Mouse (Mus musculus): ENCODE measurements around the gene Bend3. TPM values are rescaled to one million over a fixed set of nuclear protein-coding genes. Genes with fewer than 3 reads are reported as not detected.
A peak's percentile ranks its signal among the peaks of the same experiment; 100 is the strongest.

Gene Bend3
- total RNA-seq, 2 experiments from 2014 or later: 0.85 to 2.3 TPM

GRCm38 (mm10) chr10:43479436-43480157, 966 bp downstream of the Bend3 start:
- peak; percentile 96 for ATAC-seq (replicated peaks; ENCODE audit: low FRiP score, poor library complexity, severe bottlenecking)

DNA sequence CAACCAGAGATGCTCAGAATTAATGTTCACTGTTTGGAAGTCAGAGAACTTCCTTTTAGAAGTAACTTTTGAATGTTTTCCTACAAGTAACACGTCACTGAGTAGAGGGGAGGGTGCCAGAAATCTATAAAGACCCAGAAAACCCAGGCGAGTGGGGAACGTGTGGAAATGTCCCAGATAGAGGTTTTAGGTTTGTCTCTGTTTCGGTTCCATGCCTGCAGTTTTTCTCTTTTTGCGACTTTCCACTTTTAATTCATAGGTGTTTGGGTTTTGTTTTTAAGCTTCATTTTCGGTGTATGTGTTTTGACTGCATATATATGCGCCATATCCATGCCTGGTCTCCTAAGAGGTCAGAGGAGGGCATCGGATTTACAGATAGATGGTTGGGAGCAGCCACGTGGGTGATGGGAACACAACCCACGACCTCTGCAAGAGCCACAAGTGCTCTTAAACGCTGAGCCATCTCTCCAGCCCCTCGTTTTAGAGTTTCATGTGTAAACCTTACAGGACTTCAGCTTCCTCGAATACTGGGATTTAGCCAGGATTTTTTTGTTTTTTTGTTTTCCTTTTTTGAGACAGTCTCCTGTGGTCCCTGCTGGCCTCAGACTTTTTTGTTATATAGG, 1.7 kb downstream of the Bend3 start:
- ATAC-seq (replicated peaks; ENCODE audit: low FRiP score, poor library complexity, severe bottlenecking): no peak

DNA sequence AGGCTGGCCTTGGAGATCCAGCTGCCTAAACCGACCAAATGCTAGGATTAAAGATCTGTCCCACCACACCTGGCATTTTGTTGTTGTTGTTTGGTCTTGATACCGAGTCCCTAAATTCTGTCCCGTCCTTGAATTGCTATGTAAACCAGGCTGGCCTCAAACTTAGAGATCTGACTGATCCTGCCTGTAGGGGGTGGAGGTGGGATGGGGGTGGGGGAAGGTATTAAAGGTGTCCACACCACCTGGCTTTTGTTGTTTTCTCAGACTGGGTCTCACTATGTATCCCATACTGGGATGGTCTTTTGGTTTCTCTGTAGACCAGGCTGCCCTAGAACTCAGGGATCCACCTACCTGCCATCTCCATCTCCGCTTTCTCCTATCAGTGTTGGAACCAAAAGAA, 2.5 kb downstream of the Bend3 start:
- no peak for ATAC-seq (replicated peaks; ENCODE audit: low FRiP score, poor library complexity, severe bottlenecking)

GRCm38 (mm10) chr10:43482021-43482420, 3.4 kb downstream of the Bend3 start:
- no peak for ATAC-seq (replicated peaks; ENCODE audit: low FRiP score, poor library complexity, severe bottlenecking)

DNA sequence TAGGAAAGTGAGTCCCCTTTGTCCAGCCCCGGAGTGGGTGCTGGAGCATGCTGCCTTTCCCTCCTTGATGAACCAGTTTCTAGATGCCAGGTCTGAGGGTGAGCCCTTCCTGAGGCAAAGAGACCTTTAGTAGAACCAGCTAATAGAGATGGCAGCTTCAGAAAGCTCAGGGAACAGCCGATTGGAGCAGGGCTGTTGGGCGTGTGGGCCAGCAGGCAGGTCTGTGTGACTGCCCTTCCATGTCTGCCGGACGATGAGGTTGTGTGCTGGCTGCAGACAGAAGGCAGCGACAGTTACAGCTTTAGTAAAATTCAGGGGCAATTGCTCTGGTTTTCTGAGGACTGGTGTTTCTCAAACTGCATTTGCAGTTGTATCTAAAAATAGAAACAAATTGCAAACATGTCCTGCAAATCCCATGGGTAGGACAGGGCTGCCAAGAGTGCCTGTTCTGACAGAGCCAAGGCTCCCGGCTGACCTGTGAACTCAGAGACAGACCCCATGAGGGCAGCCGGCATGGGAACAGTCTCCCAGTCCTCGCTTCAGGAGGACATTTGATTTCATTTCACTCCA, 4.9 kb downstream of the Bend3 start:
- ATAC-seq (replicated peaks; ENCODE audit: low FRiP score, poor library complexity, severe bottlenecking): no peak

DNA sequence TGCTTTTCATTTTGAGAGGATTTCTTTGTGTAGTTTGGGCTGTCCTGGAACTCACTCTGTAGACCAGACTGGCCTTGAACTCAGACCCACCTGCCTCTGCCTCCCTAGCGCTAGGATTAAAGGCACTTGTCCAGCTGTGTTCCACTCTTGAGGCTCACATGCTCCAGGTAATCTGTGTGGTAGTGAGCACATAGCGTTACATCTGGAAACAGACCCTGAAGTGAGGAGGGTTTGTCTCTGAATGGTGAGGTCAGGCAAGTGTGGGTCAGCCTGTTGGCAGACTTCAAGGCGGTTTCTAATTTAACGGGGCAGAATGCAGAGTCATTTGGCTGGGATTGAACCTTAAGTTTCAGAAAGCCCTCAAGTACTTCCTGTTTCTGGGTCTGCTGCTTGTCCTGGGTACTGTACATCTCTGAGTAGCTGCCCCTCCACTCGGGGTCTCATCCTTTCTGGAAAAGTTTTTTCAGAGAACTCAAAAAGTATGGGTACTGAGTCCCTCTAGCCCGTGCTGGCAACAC, 7.2 kb downstream of the Bend3 start:
- ATAC-seq (replicated peaks; ENCODE audit: low FRiP score, poor library complexity, severe bottlenecking): no peak

DNA sequence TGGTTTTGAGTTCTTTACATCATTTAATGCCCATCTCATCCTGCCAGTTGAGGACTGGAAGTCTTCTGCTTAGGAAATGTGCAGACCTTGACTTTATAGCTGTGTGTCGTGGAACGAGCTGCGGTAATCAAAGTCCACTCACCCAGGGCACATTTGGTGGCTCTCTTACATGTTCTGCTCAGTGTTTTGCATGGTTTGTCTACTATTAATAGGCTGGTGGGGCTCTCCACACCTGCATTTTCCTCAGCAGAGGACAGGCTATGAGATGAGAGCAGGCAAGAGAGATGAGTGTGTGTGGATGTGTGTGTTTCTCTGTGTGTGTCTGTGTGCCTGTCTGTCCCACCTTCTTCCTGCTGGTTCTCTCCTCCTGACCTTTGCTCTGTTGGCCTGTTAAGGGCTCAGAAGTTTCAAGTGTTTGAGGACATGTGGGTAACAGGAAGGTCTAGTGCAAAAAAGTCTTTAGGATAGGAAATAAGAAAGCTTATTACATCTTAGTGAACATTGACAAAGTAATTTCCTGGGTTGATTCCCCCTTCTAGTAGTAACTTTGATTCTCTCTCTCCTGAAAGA, 8.9 kb downstream of the Bend3 start:
- no peak for ATAC-seq (replicated peaks; ENCODE audit: low FRiP score, poor library complexity, severe bottlenecking)

- no peak for ATAC-seq (replicated peaks; ENCODE audit: low FRiP score, poor library complexity, severe bottlenecking)
Measured at GRCm38 (mm10) chr10:43488258-43488657, 9.6 kb downstream of the Bend3 start.

GRCm38 (mm10) chr10:43489139-43489538, 10.5 kb downstream of the Bend3 start:
- no peak for ATAC-seq (replicated peaks; ENCODE audit: low FRiP score, poor library complexity, severe bottlenecking)

DNA sequence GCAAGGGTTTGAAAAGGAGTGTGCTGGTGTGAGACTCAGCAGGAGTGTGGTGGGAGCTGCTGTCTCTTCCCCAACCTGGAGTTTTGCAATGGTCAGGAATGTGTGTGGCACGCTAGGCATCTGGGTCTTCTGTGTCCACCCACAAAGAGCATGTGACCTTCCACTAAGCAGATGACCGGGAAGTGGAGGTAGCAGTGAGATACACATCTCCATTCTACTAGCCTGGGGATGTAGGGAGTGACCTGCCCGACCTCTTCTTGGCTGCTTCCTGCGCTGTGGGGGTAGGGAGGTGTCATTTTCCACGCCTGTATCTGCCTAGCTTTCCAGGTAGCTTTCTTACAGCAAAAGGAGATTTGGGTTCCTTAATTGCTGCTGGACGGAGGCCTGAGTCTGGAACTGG, 10.9 kb downstream of the Bend3 start:
- ATAC-seq (replicated peaks; ENCODE audit: low FRiP score, poor library complexity, severe bottlenecking): no peak

- no peak for ATAC-seq (replicated peaks; ENCODE audit: low FRiP score, poor library complexity, severe bottlenecking)
Measured at GRCm38 (mm10) chr10:43490034-43490433, 11.4 kb downstream of the Bend3 start.

- no peak for ATAC-seq (replicated peaks; ENCODE audit: low FRiP score, poor library complexity, severe bottlenecking)
Measured at GRCm38 (mm10) chr10:43490846-43491245, 12.2 kb downstream of the Bend3 start.

DNA sequence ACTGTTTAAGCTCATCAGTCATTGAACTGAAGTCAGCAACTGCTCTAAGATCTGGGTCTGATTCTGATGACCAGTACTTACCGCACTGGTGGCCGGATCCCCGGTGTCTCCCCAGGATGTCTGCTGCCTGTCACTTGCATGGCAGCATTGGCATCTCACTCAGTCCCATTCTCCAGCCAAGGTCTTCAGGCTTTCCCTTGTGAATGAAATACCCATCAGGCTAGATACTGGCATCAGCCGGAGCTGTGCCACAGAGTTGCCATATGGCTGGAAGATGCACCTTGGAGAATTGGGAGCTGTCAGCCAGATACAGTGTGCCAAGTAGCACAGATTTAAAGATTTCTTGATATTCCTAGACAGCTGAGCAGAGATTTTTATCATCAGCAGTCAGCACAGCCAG, 24.0 kb downstream of the Bend3 start:
- no peak for ATAC-seq (replicated peaks; ENCODE audit: low FRiP score, poor library complexity, severe bottlenecking)

- ATAC-seq (replicated peaks; ENCODE audit: low FRiP score, poor library complexity, severe bottlenecking): no peak
Measured at GRCm38 (mm10) chr10:43504291-43504690, 25.7 kb downstream of the Bend3 start.

DNA sequence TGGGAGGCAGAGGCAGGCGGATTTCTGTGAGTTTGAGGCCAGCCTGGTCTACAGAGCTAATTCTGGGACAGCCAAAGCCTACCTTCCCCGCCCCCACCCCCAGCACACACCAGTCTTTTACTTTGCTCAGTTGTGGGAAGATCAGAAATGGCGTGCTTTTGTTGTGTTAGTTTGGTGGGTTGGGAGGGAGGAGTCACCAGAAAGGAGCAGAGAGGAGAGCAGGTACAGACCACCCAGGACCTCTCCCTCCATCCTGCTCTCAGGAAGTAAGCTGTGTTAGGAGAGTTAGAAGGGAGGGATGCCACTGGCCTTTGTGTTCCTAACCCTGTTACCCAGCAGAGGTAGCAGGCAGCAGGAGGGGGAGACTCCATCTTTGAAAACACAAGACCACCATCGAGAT, 28.4 kb downstream of the Bend3 start:
- no peak for ATAC-seq (replicated peaks; ENCODE audit: low FRiP score, poor library complexity, severe bottlenecking)

GRCm38 (mm10) chr10:43509228-43509627, 30.6 kb downstream of the Bend3 start:
- ATAC-seq (replicated peaks; ENCODE audit: low FRiP score, poor library complexity, severe bottlenecking): no peak

GRCm38 (mm10) chr10:43512976-43513375, 34.3 kb downstream of the Bend3 start:
- ATAC-seq (replicated peaks; ENCODE audit: low FRiP score, poor library complexity, severe bottlenecking): no peak

GRCm38 (mm10) chr10:43516992-43517660, 38.5 kb downstream of the Bend3 start:
- no peak for ATAC-seq (replicated peaks; ENCODE audit: low FRiP score, poor library complexity, severe bottlenecking)

DNA sequence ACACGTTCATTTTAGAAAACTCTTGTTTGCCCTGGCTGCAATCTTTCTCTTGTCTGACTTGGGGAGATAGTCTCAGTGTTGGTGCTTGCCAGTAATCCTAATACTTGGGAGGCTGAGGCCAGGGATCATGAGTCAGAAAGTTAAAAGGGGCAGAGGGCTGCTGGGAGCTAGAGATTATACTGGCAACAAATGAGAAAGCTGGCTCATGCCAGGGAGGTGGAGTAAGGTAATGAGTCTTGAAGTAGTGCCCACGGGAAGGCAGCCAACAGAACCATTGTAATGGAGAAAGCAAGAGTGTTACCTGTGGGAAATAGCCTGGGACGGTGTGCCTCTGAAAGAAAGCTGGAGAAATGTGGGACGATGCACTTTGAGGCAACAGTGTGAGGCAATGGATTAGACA, 39.2 kb downstream of the Bend3 start:
- ATAC-seq (replicated peaks; ENCODE audit: low FRiP score, poor library complexity, severe bottlenecking): no peak

DNA sequence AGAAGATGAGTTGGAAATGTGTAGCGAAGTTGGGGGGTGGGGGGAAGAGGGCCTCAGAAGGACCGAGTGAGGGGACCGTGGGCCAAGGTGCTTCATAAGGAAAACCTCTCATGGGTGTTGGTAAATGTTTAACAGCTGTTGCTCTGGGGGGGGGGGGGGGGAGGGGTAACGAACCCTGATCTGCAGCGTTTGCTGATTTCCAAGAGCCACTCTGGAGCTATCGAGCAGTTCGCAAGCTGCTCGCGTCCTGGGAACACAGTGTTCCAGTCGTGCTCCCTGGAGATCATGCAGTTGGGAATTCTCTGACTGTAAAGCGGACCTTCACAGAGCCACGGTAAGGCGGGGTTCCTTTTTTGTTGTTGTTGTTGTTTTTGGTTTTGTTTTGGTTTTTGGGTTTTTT, 39.7 kb downstream of the Bend3 start:
- no peak for ATAC-seq (replicated peaks; ENCODE audit: low FRiP score, poor library complexity, severe bottlenecking)

Data from erythroblast, adult 5-6 weeks (primary cell).